Mouse (Mus musculus) ES-E14 (cell line): ENCODE measurements around the gene Rpl36.

ENCODE experiments used
- HCFC1 ChIP-seq: IDR thresholded peaks from 2 replicates; pipeline ENCODE4 v1.6.1; 2012; ENCODE audit warnings: low read length, inconsistent platforms, borderline replicate concordance; ENCODE audit not compliant: insufficient read depth
- MAFK ChIP-seq: IDR thresholded peaks from 2 replicates; pipeline ENCODE4 v1.6.1; 2014; ENCODE audit warnings: mild to moderate bottlenecking, low read depth, low read length, inconsistent platforms; ENCODE audit not compliant: insufficient read depth
- ZC3H11A ChIP-seq: IDR thresholded peaks from 2 replicates; pipeline ENCODE4 v1.6.1; 2012; ENCODE audit warnings: low read depth, mild to moderate bottlenecking, inconsistent platforms, low read length, borderline replicate concordance
- ZNF384 ChIP-seq: IDR thresholded peaks from 2 replicates; pipeline ENCODE4 v1.6.1; 2012; ENCODE audit warnings: low read depth, low read length, inconsistent platforms

- no peak for TF ChIP-seq MAFK
- no peak for TF ChIP-seq HCFC1
- no peak for TF ChIP-seq ZNF384
- no peak for TF ChIP-seq ZC3H11A
Observed at GRCm38 (mm10) chr17:56614391-56615135, 1.3 kb downstream of the Rpl36 start.
